Mouse (Mus musculus) liver, embryonic 14.5 days (tissue): ENCODE data around the gene Nprl3. TPM values are rescaled to one million over a fixed set of nuclear protein-coding genes. Genes with fewer than 3 reads are reported as not detected.

Experiments
- ATAC-seq: fragments of 200-750 bp; cut with Nextera tagmentation; 2 replicates; pipeline ENCODE4 v1.8.0; 2017; ENCODE audit warnings: moderate number of reproducible peaks, mild to moderate bottlenecking, moderate library complexity; ENCODE audit not compliant: insufficient read depth
- DNase-seq, 3 experiments: peaks; one replicate each; pipeline ENCODE4 v3.0.0-alpha.2; 2012 to 2013; ENCODE audit warnings: low read depth in 3 of 3, low spot score in 3 of 3
- H3K27ac ChIP-seq: fragments of 300-500 bp; sonication (generic); 2 replicates; pipeline ENCODE4 v1.5.1; 2014; ENCODE audit warnings: moderate library complexity, mild to moderate bottlenecking, control low read depth, inconsistent platforms
- H3K27me3 ChIP-seq: fragments of 300-500 bp; sonication (generic); 2 replicates; pipeline ENCODE4 v1.6.1; 2014; ENCODE audit warnings: mild to moderate bottlenecking, low read length, moderate library complexity; ENCODE audit not compliant: control insufficient read depth, insufficient read depth
- H3K36me3 ChIP-seq: fragments of 300-500 bp; sonication (generic); replicated peaks from 2 replicates; pipeline ENCODE4 v1.6.1; 2014; ENCODE audit warnings: low read depth; ENCODE audit not compliant: control insufficient read depth, insufficient read depth
- H3K4me1 ChIP-seq, 2 experiments: fragments of 200-500 bp in 1 of 2; fragments of 300-500 bp in 1 of 2; sonication (generic) in 1 of 2; replicated peaks; 2 replicates each; pipeline ENCODE4 v1.6.1; 2012 to 2014; ENCODE audit warnings: antibody characterized with exemption in 1 of 2, inconsistent platforms in 1 of 2, low read length in 1 of 2; ENCODE audit not compliant: control insufficient read depth in 2 of 2, insufficient read depth in 2 of 2
- H3K4me2 ChIP-seq: fragments of 300-500 bp; sonication (generic); 2 replicates; pipeline ENCODE4 v1.6.1; 2014; ENCODE audit warnings: low read depth, mild to moderate bottlenecking, control low read depth, moderate library complexity
- H3K4me3 ChIP-seq, 2 experiments: fragments of 200-500 bp in 1 of 2; fragments of 300-500 bp in 1 of 2; sonication (generic) in 1 of 2; 2 replicates each; pipeline ENCODE4 v1.5.1; 2012 to 2014; ENCODE audit warnings: low read depth in 2 of 2, low read length in 2 of 2, mild to moderate bottlenecking in 2 of 2, control low read depth in 1 of 2, inconsistent platforms in 1 of 2, moderate library complexity in 1 of 2; ENCODE audit not compliant: insufficient read depth in 1 of 2
- H3K9ac ChIP-seq: fragments of 300-500 bp; sonication (generic); replicated peaks from 2 replicates; pipeline ENCODE4 v1.6.1; 2014; ENCODE audit warnings: mild to moderate bottlenecking, control low read depth, moderate library complexity
- H3K9me3 ChIP-seq: fragments of 300-500 bp; sonication (generic); 2 replicates; pipeline ENCODE4 v1.6.1; 2016; ENCODE audit warnings: low read length, mixed read lengths; ENCODE audit not compliant: control insufficient read depth
- CTCF ChIP-seq: IDR thresholded peaks from 2 replicates; pipeline ENCODE4 v1.5.1; 2016; ENCODE audit warnings: antibody characterized with exemption, low read depth, control low read depth
- EP300 ChIP-seq: IDR thresholded peaks from 2 replicates; pipeline ENCODE4 v1.6.1; 2016; ENCODE audit warnings: antibody characterized with exemption, low read depth
- WGBS: fragments of 180-500 bp; shearing (Covaris S2); extraction: QIAGEN DNeasy Blood & Tissue Kit; methylation state at CpG from one replicate; pipeline ENCODE4 v1.1.7; 2014; ENCODE audit not compliant: insufficient replicate concordance; 5-methylcytosine and 5-hydroxymethylcytosine counted together
- polyA plus RNA-seq, 2 experiments: library from polyadenylated mRNA; depleted of rRNA in 1 of 2; stranded (reverse) in 1 of 2; unstranded in 1 of 2; fragments of >200 nt; fragmentation: Nextera tagmentation in 1 of 2; extraction: Ambion mirVana in 1 of 2; gene quantifications; 2 replicates each; pipeline versions ENCODE4 v1.2.1 to v1.2.3; 2012 to 2014

The Nprl3 gene
- polyA plus RNA-seq, 2 experiments, result 16.8 to 36.8 TPM

DNA sequence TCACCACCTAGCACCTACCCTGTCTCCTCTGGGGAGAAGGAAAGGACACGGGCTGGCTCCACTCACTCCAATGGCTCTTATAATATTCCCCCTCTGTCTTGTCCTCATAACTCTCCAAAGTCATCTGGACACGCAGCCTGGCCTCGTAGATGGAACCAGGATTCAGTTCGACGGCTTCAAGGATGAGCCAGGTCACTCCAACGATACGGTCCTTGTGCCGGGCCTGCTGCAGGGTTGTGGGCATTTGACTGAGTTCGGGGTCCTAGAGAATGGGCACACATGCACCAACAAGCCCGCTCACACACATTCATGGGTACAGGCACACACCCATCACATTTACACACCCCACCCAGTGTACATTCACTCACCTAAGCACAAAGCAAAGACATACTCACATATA is 74.4 kb downstream of the Nprl3 start:
- no peaks in the 10 kb centered on the region for H3K9me3 ChIP-seq
- no peaks in the 10 kb centered on the region for H3K27me3 ChIP-seq
- no peak for DNase-seq
- WGBS, result 76% methylated on average over 10 of the region's 10 CpGs
- H3K4me1 ChIP-seq, result peaks cover 0 to 6% of the 10 kb centered on the region in 2 experiments; a peak in 2 of 4 replicates
- no peak overlapping the region for H3K4me2 ChIP-seq
- H3K27ac ChIP-seq, result no peak overlapping the region
- H3K4me3 ChIP-seq, result no peak overlapping the region
- TF ChIP-seq CTCF, result no peak
- no peak for TF ChIP-seq EP300
- H3K9ac ChIP-seq, result no peak overlapping the region
- no peak for ATAC-seq
- no peaks in the 10 kb centered on the region for H3K36me3 ChIP-seq

DNA sequence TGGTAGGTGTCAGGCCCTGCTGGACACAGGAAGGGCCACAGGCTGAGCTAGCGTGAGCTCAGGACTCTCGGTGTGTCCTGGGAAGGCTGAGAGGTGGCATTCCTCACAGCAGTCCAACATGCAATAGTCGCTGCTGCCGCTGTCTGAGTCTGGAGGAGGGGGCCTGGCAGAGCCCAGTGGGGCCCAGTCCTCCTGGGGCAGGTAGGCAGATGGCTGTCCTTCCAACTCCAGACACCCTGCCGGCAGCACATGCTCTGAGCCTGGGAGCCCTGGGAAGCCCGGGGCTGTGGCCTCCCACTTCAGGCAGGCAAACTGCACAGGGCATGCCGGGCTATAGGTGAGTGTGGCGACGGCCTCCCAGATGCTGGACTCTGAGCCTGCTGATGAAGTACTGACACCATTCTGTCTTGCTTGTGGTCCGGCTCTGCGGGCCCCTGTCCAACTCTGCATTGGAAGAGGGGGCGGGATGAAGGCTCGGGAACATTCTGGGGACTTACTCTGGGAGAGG is 76.8 kb downstream of the Nprl3 start:
- no peak overlapping the region for H3K4me3 ChIP-seq
- TF ChIP-seq CTCF, result no peak
- TF ChIP-seq EP300, result no peak
- no peaks in the 10 kb centered on the region for H3K4me1 ChIP-seq
- no peak overlapping the region for H3K27ac ChIP-seq
- no peak overlapping the region for H3K9ac ChIP-seq
- H3K4me2 ChIP-seq, result no peak overlapping the region
- no peaks in the 10 kb centered on the region for H3K27me3 ChIP-seq
- WGBS, result 73% methylated on average over 13 of the region's 13 CpGs
- no peaks in the 10 kb centered on the region for H3K36me3 ChIP-seq
- ATAC-seq, result no peak
- no peak for DNase-seq
- no peaks in the 10 kb centered on the region for H3K9me3 ChIP-seq

DNA sequence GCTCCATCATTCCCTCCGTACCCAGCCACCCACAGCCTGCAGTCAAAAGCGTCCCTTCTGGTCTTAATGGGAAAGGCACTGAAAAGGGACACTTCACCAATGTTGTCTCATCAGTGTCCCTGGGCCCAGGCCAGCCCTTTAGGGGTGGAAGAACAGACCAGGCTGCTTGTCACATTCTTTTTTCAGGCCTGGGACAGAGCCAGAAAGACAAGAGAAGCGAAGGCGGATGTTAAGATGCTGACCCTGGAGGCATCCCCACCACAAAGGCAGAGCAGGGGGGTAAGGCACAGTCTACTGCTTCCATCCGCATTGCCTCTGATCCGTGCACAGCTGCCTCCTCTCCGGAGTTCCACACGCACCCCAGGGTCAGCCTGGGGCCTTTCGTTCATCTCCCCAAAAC is 77.4 kb downstream of the Nprl3 start:
- Histone ChIP-seq H3K27me3 (no peaks in the 10 kb centered on the region), H3K4me1 (no peaks in the 10 kb centered on the region), H3K4me2 (no peak overlapping the region), H3K36me3 (no peaks in the 10 kb centered on the region), H3K9ac (no peak overlapping the region), H3K9me3 (no peaks in the 10 kb centered on the region), H3K4me3 (no peak overlapping the region), H3K27ac (no peak overlapping the region)
- WGBS, result 81% methylated on average over 9 of the region's 9 CpGs
- DNase-seq, result no peak
- ATAC-seq, result no peak
- TF ChIP-seq EP300 (no peak), CTCF (no peak)

DNA sequence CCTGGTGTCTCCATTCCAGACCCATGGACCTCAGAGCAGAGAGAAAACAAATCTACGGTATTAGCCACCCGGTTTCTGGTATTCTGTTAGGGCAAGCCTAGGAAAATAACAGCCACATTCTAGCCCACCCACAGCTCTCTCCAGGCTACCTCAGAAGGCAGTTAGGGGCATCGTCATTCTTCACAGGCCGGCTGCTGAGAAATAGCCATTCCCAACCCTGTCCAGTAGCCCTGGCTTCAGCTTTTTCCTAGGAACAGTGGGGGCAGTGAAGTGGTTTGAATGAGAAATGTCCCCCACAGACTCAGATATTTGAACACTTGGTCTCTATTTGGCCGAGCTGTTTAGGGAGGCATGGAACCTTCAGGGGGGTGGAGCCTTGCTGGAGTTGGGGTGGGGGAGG is 78.1 kb downstream of the Nprl3 start:
- Histone ChIP-seq H3K27me3 (no peaks in the 10 kb centered on the region), H3K4me3 (no peak overlapping the region), H3K9me3 (no peaks in the 10 kb centered on the region), H3K27ac (no peak overlapping the region), H3K36me3 (no peaks in the 10 kb centered on the region), H3K4me2 (no peak overlapping the region), H3K4me1 (no peaks in the 10 kb centered on the region), H3K9ac (no peak overlapping the region)
- ATAC-seq, result no peak
- WGBS, result 68% methylated on average over 5 of the region's 5 CpGs
- TF ChIP-seq EP300 (no peak), CTCF (no peak)
- DNase-seq, result no peak

DNA sequence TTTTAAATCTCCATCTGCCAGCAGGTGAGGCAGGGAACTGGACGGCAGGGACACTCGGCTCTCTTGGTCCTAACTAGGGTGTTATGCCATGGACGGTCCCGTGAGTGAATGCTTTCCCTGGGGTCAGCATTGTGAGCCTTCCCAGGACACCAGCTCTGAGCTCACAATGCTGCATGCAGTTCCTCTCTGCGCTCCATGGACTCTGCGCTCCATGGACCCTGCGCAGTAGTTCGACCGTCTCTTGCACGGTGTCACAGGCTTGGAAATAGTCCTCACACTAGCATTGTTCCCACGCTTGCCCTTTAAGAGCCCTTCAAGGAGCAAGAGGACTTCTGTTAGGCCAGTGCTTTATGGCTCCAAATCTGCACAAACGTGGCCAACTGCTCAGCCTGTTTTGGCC is 78.6 kb downstream of the Nprl3 start:
- no peak for ATAC-seq
- TF ChIP-seq EP300 (no peak), CTCF (no peak)
- H3K9me3 ChIP-seq, result no peaks in the 10 kb centered on the region
- H3K4me3 ChIP-seq, result no peak overlapping the region
- 76% methylated on average over 12 of the region's 12 CpGs for WGBS
- H3K4me2 ChIP-seq, result no peak overlapping the region
- DNase-seq, result no peak
- H3K27me3 ChIP-seq, result no peaks in the 10 kb centered on the region; the same call in 1 of the 2 replicates
- no peak overlapping the region for H3K9ac ChIP-seq
- no peaks in the 10 kb centered on the region for H3K4me1 ChIP-seq
- no peak overlapping the region for H3K27ac ChIP-seq
- no peaks in the 10 kb centered on the region for H3K36me3 ChIP-seq
